Mouse (Mus musculus) brown adipose tissue, adult 24 weeks (tissue): ENCODE results near the gene Abhd14b. TPM values are rescaled to one million over a fixed set of nuclear protein-coding genes. Genes with fewer than 3 reads are reported as not detected.

Experiments used
- H3K27ac ChIP-seq: fragments of 200-500 bp; replicated peaks from 2 replicates; pipeline ENCODE4 v1.5.1; 2012; ENCODE audit warnings: low read depth, mild to moderate bottlenecking, low read length
- H3K4me1 ChIP-seq: fragments of 200-500 bp; 2 replicates; pipeline ENCODE4 v1.6.1; 2012; ENCODE audit warnings: low read length, mixed read lengths; ENCODE audit not compliant: control insufficient read depth, insufficient read depth, insufficient read length
- H3K4me3 ChIP-seq: fragments of 200-500 bp; 2 replicates; pipeline ENCODE4 v1.5.1; 2012; ENCODE audit warnings: low read depth, mild to moderate bottlenecking, low read length, moderate library complexity; ENCODE audit not compliant: insufficient read depth
- polyA plus RNA-seq: library from polyadenylated mRNA; stranded (reverse); fragments of >200 nt; gene quantifications from 2 replicates; pipeline ENCODE4 v1.2.4, GENCODE M21; 2012; ENCODE audit not compliant: missing spikeins, insufficient read depth, insufficient read length

The Abhd14b gene
- polyA plus RNA-seq, 1 experiment, result 26.4 TPM

- Histone ChIP-seq H3K27ac (no peak overlapping the region), H3K4me3 (no peak overlapping the region), H3K4me1 (peaks cover 9% of the 10 kb centered on the region)
These were observed 26.5 kb downstream of the Abhd14b start for GRCm38 (mm10) chr9:106473753-106474105.

GRCm38 (mm10) chr9:106474456-106474855 lies 27.2 kb downstream of the Abhd14b start:
- H3K4me3 ChIP-seq, result 0 out of 2 replicates have a peak overlapping the region, but pooled peaks have one; percentile 16
- peaks cover 9% of the 10 kb centered on the region for H3K4me1 ChIP-seq
- H3K27ac ChIP-seq, result no peak overlapping the region

DNA sequence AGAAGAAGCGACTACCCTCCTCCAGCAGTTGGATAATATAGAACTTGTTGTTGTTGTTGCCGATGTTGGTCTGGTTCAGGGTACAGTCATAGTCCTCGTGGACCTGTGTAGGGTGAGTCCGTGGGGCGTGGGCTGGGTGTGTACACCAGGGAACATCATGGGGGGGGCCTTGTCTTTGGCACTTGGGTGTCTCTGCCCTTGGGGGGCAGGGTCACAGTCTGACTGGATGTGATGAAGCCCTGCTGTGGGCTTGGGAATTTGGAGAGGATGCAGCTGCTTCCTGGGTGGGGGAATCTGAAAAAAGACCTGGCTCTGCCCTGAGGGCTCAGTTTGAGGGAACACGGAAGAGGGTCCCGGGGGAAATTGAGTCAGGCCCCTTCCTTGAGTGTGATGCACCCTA lies 27.8 kb downstream of the Abhd14b start:
- H3K27ac ChIP-seq, result peak overlapping the region; percentile 92
- peak overlapping the region; percentile 70 for H3K4me3 ChIP-seq
- H3K4me1 ChIP-seq, result peaks cover 9% of the 10 kb centered on the region

DNA sequence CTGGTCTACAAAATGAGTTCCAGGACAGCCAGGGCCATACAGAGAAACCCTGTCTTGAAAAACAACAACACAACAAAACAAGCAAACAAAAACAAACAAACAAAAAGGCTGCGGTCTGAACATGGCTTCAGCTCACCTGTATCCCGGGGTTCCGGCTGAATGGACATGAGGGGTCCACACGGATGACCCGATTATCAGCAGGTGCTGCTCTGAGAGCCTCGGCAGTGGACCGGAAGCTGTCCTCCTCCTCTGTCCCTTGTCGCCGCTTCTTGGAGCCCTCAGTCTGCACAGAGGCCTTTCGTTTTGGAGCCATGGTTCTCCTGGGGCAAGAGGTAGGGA lies 28.4 kb downstream of the Abhd14b start, which contains the start of gene Rrp9:
Gene Rrp9, plus strand, starts transcription at position 301 of the 339 bp plus-strand sequence.
- Histone ChIP-seq H3K4me1 (peaks cover 9% of the 10 kb centered on the region), H3K4me3 (peak within 1 kb of the TSS; percentile 70), H3K27ac (peak within 1 kb of the TSS; percentile 92)

DNA sequence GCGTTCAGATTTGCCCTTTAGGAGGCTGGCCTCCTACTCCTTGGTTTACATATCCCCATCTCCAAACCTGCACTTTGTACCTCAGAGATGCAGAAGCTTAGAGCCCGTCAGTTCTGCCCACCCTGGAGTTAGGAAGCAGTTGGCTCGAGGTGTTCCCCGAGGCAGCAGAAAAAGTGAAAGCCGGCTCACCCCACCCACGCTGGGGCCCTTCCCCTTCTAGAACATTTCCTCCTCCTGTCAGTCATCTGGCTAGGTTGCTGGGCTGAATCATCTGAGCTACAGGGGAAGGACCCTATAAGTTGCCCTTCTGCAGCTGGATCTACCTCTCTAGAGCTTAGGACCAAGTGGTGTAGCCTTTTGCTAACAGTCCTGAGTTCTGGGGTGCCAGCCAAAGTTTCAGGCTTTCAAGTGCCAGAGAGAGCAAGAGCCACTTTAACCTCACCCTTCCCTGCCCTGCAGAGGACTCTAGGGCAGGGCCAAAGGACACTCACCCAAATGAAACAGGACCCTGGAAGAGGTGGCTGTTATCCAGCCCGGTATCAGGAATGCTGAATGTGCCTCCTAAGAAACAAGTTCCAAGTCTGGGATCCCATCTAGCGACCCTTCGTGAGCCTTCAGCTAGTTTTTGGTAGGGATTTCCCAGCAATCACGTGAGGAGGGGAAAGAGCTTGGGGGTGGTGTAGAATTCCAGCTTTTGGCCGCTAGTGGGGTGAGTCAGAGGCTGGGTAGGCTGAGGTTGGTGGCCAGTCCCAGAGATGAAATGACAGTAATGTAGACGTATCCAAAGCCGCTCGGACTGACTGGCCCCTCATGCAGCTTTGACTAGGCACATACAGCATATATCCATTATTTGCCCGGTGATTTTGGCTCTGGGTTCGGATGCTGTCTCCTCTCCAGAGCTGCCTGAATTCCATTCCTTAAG lies 29.0 kb downstream of the Abhd14b start:
- peak overlapping the region; percentile 92 for H3K27ac ChIP-seq
- peaks cover 9% of the 10 kb centered on the region for H3K4me1 ChIP-seq
- H3K4me3 ChIP-seq, result peak overlapping the region; percentile 70

GRCm38 (mm10) chr9:106476924-106477484 lies 29.7 kb downstream of the Abhd14b start, which contains the start of gene Parp3:
Parp3 (minus strand) TSS chr9:106476949.
- peaks cover 9% of the 10 kb centered on the region for H3K4me1 ChIP-seq
- H3K27ac ChIP-seq, result peak within 1 kb of the TSS; percentile 92
- H3K4me3 ChIP-seq, result peak within 1 kb of the TSS; percentile 70

GRCm38 (mm10) chr9:106477649-106478048 lies 30.4 kb downstream of the Abhd14b start:
- peak overlapping the region; percentile 69 for H3K4me3 ChIP-seq
- H3K4me1 ChIP-seq, result peaks cover 9% of the 10 kb centered on the region
- no peak overlapping the region for H3K27ac ChIP-seq

GRCm38 (mm10) chr9:106478101-106478500 lies 30.8 kb downstream of the Abhd14b start:
- Histone ChIP-seq H3K4me1 (peaks cover 9% of the 10 kb centered on the region), H3K4me3 (peak overlapping the region; percentile 69; the same call in 1 of the 2 replicates), H3K27ac (no peak overlapping the region)

GRCm38 (mm10) chr9:106480541-106480940 lies 33.3 kb downstream of the Abhd14b start:
- H3K4me1 ChIP-seq, result peaks cover 6% of the 10 kb centered on the region
- H3K27ac ChIP-seq, result no peak overlapping the region
- no peak overlapping the region for H3K4me3 ChIP-seq

DNA sequence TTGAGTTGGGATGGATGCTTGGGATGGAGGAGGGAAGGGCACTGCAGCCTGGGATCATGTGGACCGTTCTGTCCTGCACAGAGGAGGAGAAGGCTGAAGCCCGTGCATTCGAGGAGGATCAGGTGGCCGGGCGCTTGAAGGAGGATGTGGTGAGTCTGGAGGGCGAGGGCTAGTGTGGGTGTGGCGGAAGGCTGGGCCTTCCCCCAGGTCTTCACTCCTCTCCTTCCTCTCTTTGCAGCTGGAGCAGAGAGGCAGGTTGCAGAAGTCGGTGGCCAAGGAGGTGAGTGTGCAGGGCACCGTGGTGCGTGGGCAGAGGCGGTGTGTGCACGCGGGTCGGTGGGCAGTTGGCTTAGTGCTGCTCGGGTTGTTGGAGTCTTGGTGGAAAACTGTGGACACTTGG lies 33.8 kb downstream of the Abhd14b start:
- Histone ChIP-seq H3K4me3 (no peak overlapping the region), H3K4me1 (peaks cover 6% of the 10 kb centered on the region)

DNA sequence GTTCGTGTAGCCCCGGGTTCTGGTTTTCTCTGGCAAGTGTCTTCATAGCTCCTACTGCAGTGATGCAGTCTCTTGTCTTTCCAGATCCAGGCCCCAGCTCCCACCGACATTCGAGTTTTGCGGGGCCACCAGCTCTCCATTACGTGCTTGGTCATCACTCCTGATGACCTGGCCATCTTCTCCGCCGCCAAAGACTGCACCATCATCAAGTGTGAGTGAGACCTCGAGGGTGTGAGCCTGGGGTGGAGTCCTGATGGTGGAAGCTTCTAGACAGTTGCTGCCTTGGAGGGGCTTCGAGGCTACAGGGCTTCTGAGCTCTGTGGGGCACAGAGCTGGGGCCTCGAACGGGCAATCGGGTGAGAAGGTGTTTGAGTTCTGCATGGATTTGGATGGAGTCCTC lies 34.4 kb downstream of the Abhd14b start:
- Histone ChIP-seq H3K27ac (no peak overlapping the region), H3K4me1 (peaks cover 6% of the 10 kb centered on the region), H3K4me3 (no peak overlapping the region)

More for the DNA sequence above, 33.8 kb downstream of the Abhd14b start:
- H3K27ac ChIP-seq, result no peak overlapping the region

DNA sequence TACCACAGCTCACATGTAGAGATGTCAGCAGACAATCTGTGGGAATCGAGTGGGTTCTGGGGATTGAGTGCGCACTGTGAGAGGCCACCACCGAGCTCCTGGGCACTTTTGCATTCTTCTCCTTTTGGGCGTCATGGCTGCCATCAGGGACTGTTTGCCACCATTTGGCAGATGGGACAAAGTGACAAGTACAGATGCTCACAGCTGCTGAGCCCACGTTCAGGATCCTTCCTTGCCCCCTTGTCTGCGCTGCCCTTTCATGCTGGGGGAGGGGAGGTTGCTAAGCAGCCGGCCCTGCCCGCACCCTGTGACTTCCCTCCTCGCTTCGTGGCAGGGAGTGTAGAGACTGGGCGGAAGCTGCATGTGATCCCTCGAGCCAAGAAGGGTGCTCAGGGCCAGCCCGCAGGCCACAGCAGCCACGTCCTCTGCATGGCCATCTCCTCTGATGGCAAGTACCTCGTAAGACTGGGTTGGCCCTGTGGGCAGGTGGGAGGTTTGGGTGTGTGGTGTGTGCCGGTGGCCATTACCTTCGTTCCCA lies 35.4 kb downstream of the Abhd14b start:
- H3K4me1 ChIP-seq, result peaks cover 5% of the 10 kb centered on the region
- no peak overlapping the region for H3K4me3 ChIP-seq
- no peak overlapping the region for H3K27ac ChIP-seq

DNA sequence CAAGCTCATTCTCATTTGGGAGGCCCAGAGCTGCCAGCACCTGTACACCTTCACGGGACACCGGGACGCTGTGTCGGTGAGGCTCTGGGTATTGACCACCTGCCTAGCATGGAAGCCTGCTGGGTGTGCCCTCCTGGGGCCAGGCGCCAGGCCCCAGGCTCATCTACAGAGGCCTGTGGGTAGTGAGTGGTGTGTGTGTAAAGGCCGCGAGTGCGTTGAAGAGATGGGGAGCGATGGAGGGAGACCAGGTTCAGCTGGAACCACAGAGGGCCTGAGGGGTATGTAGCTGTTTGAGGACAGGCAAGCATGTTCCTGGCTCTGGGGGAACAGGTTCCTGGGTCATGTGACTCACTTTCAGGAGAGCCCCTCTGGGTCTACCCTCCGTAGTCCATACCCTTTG lies 35.9 kb downstream of the Abhd14b start:
- H3K27ac ChIP-seq, result no peak overlapping the region
- no peak overlapping the region for H3K4me3 ChIP-seq
- peaks cover under 1% of the 10 kb centered on the region; the same call in 1 of the 2 replicates for H3K4me1 ChIP-seq

DNA sequence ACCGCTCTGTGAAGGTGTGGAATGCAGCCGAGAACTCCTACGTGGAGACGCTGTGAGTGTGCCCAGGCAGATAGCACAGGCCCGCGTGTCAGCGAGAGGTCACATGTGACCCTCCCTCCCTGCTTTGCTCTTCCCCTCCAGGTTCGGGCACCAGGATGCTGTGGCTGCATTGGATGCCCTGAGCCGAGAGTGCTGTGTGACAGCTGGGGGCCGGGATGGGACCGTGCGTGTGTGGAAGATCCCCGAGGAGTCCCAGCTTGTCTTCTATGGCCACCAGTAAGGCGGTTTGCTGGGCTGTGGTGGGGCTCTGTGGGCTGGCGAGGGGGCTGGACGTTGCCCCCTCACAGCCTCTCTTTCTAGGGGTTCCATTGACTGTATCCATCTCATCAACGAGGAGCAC lies 36.3 kb downstream of the Abhd14b start:
- no peak overlapping the region for H3K27ac ChIP-seq
- no peak overlapping the region for H3K4me3 ChIP-seq
- H3K4me1 ChIP-seq, result no peaks in the 10 kb centered on the region

GRCm38 (mm10) chr9:106485076-106485475 lies 37.8 kb downstream of the Abhd14b start:
- H3K4me1 ChIP-seq, result no peaks in the 10 kb centered on the region
- no peak overlapping the region for H3K27ac ChIP-seq
- H3K4me3 ChIP-seq, result no peak overlapping the region
